Comparison of ENCODE assay signal across 8 mouse cellular contexts in genomic region chr9:78527767-78528381, GRCm38 (mm10). TPM values are rescaled to one million over a fixed set of nuclear protein-coding genes. Genes with fewer than 3 reads are reported as not detected.
A peak's percentile ranks its signal among the peaks of the same experiment; 100 is the strongest.
DNase-seq lines count a peak whose midpoint lies in the region; ATAC-seq and TF ChIP-seq lines count a peak whose summit lies in the region.

No protein-coding gene starts in this region.

- peak; percentile 77 for ATAC-seq in heart, embryonic 12.5 days (ENCODE audit: insufficient number of reproducible peaks, low FRiP score)
- ATAC-seq in kidney, embryonic 16.5 days (ENCODE audit: low FRiP score, low TSS enrichment) = peak; percentile 68
- peak; percentile 74 for ATAC-seq in liver, embryonic 11.5 days (replicated peaks; ENCODE audit: low FRiP score)
- ATAC-seq in stomach, embryonic 16.5 days (ENCODE audit: insufficient read depth, low FRiP score) = peak; percentile 48; the same call in 1 of the 2 replicates

- H3K36me3 ChIP-seq in erythroblast, embryonic 14.5 days (ENCODE audit: control insufficient read depth) = no peaks in the 10 kb centered on the region
- H3K36me3 ChIP-seq in heart, embryonic 12.5 days = 0 out of 2 replicates have a peak, but pooled peaks cover 7% of the 10 kb centered on the region
- no peaks in the 10 kb centered on the region for H3K36me3 ChIP-seq in kidney, embryonic 16.5 days (ENCODE audit: insufficient read depth, low read length)
- H3K36me3 ChIP-seq in liver, embryonic 11.5 days (ENCODE audit: control insufficient read depth, insufficient read depth, low read length) = peaks cover 3% of the 10 kb centered on the region; the same call in 1 of the 2 replicates
- no peaks in the 10 kb centered on the region for H3K36me3 ChIP-seq in myocyte (ENCODE audit: control insufficient read depth, insufficient read depth)
- no peaks in the 10 kb centered on the region for H3K36me3 ChIP-seq in stomach, embryonic 16.5 days (ENCODE audit: control insufficient read depth, insufficient read depth, low read length)

- peak; percentile 81 for DNase-seq in CD4-positive helper T cell, adult 2 months (ENCODE audit: low read depth, low spot score)
- peak; percentile 83 for DNase-seq in brain, embryonic 14.5 days (ENCODE audit: low read depth)
- DNase-seq in liver, embryonic 11.5 days (ENCODE audit: low spot score) = peak; percentile 82

- H3K4me2 ChIP-seq in heart, embryonic 12.5 days = peak overlapping the region; percentile 85
- peak overlapping the region; percentile 95 for H3K4me2 ChIP-seq in kidney, embryonic 16.5 days (replicated peaks; ENCODE audit: low read depth, low read length)
- peak overlapping the region; percentile 96 for H3K4me2 ChIP-seq in liver, embryonic 11.5 days
- peak overlapping the region; percentile 91 for H3K4me2 ChIP-seq in myocyte (ENCODE audit: low read depth)
- H3K4me2 ChIP-seq in stomach, embryonic 16.5 days (ENCODE audit: low read depth, low read length) = peak overlapping the region; percentile 79

- no peak overlapping the region for H3ac ChIP-seq in myocyte (ENCODE audit: control insufficient read depth, insufficient read length)

- peak; percentile 95 for TF ChIP-seq CTCF in brain, embryonic 14.5 days (IDR thresholded peaks at IDR 0.05; ENCODE audit: borderline replicate concordance, extremely low read depth, insufficient read depth, insufficient read length)

- H3K4me1 ChIP-seq in erythroblast, embryonic 14.5 days (ENCODE audit: control insufficient read depth) = peaks cover 21% of the 10 kb centered on the region
- H3K4me1 ChIP-seq in heart, embryonic 12.5 days (replicated peaks) = peaks cover 24% of the 10 kb centered on the region
- H3K4me1 ChIP-seq in kidney, embryonic 16.5 days (ENCODE audit: insufficient read depth, low read length) = peaks cover 18% of the 10 kb centered on the region
- peaks cover 15% of the 10 kb centered on the region for H3K4me1 ChIP-seq in liver, embryonic 11.5 days (replicated peaks; ENCODE audit: control insufficient read depth, insufficient read depth, low read length)
- H3K4me1 ChIP-seq in stomach, embryonic 16.5 days (ENCODE audit: control insufficient read depth, insufficient read depth, low read length) = peaks cover 9% of the 10 kb centered on the region

- H3K27ac ChIP-seq in heart, embryonic 12.5 days (ENCODE audit: poor library complexity, severe bottlenecking) = peak overlapping the region; percentile 90
- H3K27ac ChIP-seq in kidney, embryonic 16.5 days (ENCODE audit: low read length) = peak overlapping the region; percentile 96
- H3K27ac ChIP-seq in liver, embryonic 11.5 days (ENCODE audit: low read depth, low read length) = peak overlapping the region; percentile 79
- peak overlapping the region; percentile 93 for H3K27ac ChIP-seq in stomach, embryonic 16.5 days (ENCODE audit: low read length)

- peak overlapping the region; percentile 71 for H3K9ac ChIP-seq in heart, embryonic 12.5 days
- peak overlapping the region; percentile 73 for H3K9ac ChIP-seq in kidney, embryonic 16.5 days (replicated peaks; ENCODE audit: low read length)
- peak overlapping the region; percentile 59 for H3K9ac ChIP-seq in liver, embryonic 11.5 days (ENCODE audit: low read depth, low read length)
- H3K9ac ChIP-seq in stomach, embryonic 16.5 days (ENCODE audit: low read length) = peak overlapping the region; percentile 64

- H3K79me2 ChIP-seq in myocyte (ENCODE audit: control insufficient read depth, insufficient read depth) = no peaks in the 10 kb centered on the region

- WGBS in heart, embryonic 12.5 days = 4% methylated on average over 16 of the region's 16 CpGs
- 1% methylated on average over 16 of the region's 16 CpGs for WGBS in kidney, embryonic 16.5 days
- 6% methylated on average over 16 of the region's 16 CpGs for WGBS in liver, embryonic 11.5 days
- 4% methylated on average over 16 of the region's 16 CpGs for WGBS in stomach, embryonic 16.5 days

- TF ChIP-seq POLR2A in brain, embryonic 14.5 days (IDR thresholded peaks at IDR 0.05; ENCODE audit: borderline replicate concordance, extremely low read depth, insufficient read depth, insufficient read length, poor library complexity, severe bottlenecking) = no peak
- peak; percentile 28 for TF ChIP-seq POLR2A in myocyte (IDR thresholded peaks at IDR 0.05; ENCODE audit: insufficient read length, low read depth)

- no peaks in the 10 kb centered on the region for H3K9me3 ChIP-seq in erythroblast, embryonic 14.5 days (ENCODE audit: control insufficient read depth, low read length)
- H3K9me3 ChIP-seq in heart, embryonic 12.5 days (replicated peaks) = no peaks in the 10 kb centered on the region
- H3K9me3 ChIP-seq in kidney, embryonic 16.5 days (ENCODE audit: low read length) = no peaks in the 10 kb centered on the region
- H3K9me3 ChIP-seq in liver, embryonic 11.5 days (ENCODE audit: control insufficient read depth, low read length) = no peaks in the 10 kb centered on the region
- no peaks in the 10 kb centered on the region for H3K9me3 ChIP-seq in stomach, embryonic 16.5 days (replicated peaks; ENCODE audit: control insufficient read depth, low read length)

- H3K27me3 ChIP-seq in erythroblast, embryonic 14.5 days (ENCODE audit: control insufficient read depth) = peaks cover 4% of the 10 kb centered on the region
- H3K27me3 ChIP-seq in heart, embryonic 12.5 days (replicated peaks) = no peaks in the 10 kb centered on the region
- H3K27me3 ChIP-seq in kidney, embryonic 16.5 days (ENCODE audit: insufficient read depth, low read length) = no peaks in the 10 kb centered on the region
- H3K27me3 ChIP-seq in liver, embryonic 11.5 days (replicated peaks; ENCODE audit: control insufficient read depth, insufficient read depth, low read length) = no peaks in the 10 kb centered on the region
- H3K27me3 ChIP-seq in myocyte (ENCODE audit: control insufficient read depth, insufficient read depth, insufficient read length) = no peaks in the 10 kb centered on the region
- H3K27me3 ChIP-seq in stomach, embryonic 16.5 days (ENCODE audit: control insufficient read depth, insufficient read depth, low read length) = no peaks in the 10 kb centered on the region

- H3K4me3 ChIP-seq in erythroblast, embryonic 14.5 days (replicated peaks) = peak overlapping the region; percentile 65
- peak overlapping the region; percentile 52 for H3K4me3 ChIP-seq in heart, embryonic 12.5 days
- H3K4me3 ChIP-seq in kidney, embryonic 16.5 days (ENCODE audit: low read length) = peak overlapping the region; percentile 61
- H3K4me3 ChIP-seq in liver, embryonic 11.5 days (ENCODE audit: low read depth, low read length) = peak overlapping the region; percentile 56
- H3K4me3 ChIP-seq in myocyte = peak overlapping the region; percentile 34
- H3K4me3 ChIP-seq in stomach, embryonic 16.5 days (replicated peaks; ENCODE audit: low read length) = peak overlapping the region; percentile 60

TF ChIP-seq in myocyte, 11 proteins besides CTCF, POLR2A, EP300 and RAD21:
- TF ChIP-seq REST (IDR thresholded peaks at IDR 0.05; ENCODE audit: insufficient read depth, insufficient read length) = no peak
- no peak for TF ChIP-seq MYOD1 (IDR thresholded peaks at IDR 0.05; ENCODE audit: control insufficient read depth in 1 of 3, insufficient read length in 2 of 3, low read depth in 2 of 3)
- no peak for TF ChIP-seq E2F4 (IDR thresholded peaks at IDR 0.05; ENCODE audit: insufficient read depth)
- TF ChIP-seq USF1 (IDR thresholded peaks at IDR 0.05; ENCODE audit: low read depth) = no peak
TF ChIP-seq in myocyte: peak in this region for 0.

RNA-seq across cellular contexts. Expression of gene Eef1a1, which starts 38.9 kb away (rescaled TPM):
- polyA plus RNA-seq in brain, embryonic 14.5 days (2012; rRNA removed) = 6,510 and 8,462 TPM in 2 replicates
- 47.9 and 54.8 TPM in 2 replicates for polyA plus RNA-seq in erythroblast, embryonic 14.5 days (2012)
- 2,772 and 2,882 TPM in 2 replicates for polyA plus RNA-seq in heart, embryonic 12.5 days (2016; fragmentation: Nextera tagmentation; extraction: Ambion mirVana)
- 5,008 and 5,126 TPM in 2 replicates for polyA plus RNA-seq in kidney, embryonic 16.5 days (2015; fragmentation: Nextera tagmentation; extraction: Ambion mirVana)
- polyA plus RNA-seq in liver, embryonic 11.5 days (2014; fragmentation: Nextera tagmentation; extraction: Ambion mirVana) = 4,536 and 4,551 TPM in 2 replicates
- polyA plus RNA-seq in myocyte (2012; fragmentation: generic; extraction: Trizol) = 8,203 TPM
- 4,219 and 4,255 TPM in 2 replicates for polyA plus RNA-seq in stomach, embryonic 16.5 days (2015; fragmentation: Nextera tagmentation; extraction: Ambion mirVana)

RNA-seq across cellular contexts. Expression of gene Slc17a5, which starts 60.0 kb away (rescaled TPM):
- polyA plus RNA-seq in brain, embryonic 14.5 days (2012; rRNA removed) = 9.3 and 11.5 TPM in 2 replicates
- 0.06 and 0.10 TPM in 2 replicates for polyA plus RNA-seq in erythroblast, embryonic 14.5 days (2012)
- polyA plus RNA-seq in heart, embryonic 12.5 days (2016; fragmentation: Nextera tagmentation; extraction: Ambion mirVana) = 8.2 and 8.5 TPM in 2 replicates
- 18.9 and 19.1 TPM in 2 replicates for polyA plus RNA-seq in kidney, embryonic 16.5 days (2015; fragmentation: Nextera tagmentation; extraction: Ambion mirVana)
- 7.9 and 8.5 TPM in 2 replicates for polyA plus RNA-seq in liver, embryonic 11.5 days (2014; fragmentation: Nextera tagmentation; extraction: Ambion mirVana)
- 4.7 TPM for polyA plus RNA-seq in myocyte (2012; fragmentation: generic; extraction: Trizol)
- polyA plus RNA-seq in stomach, embryonic 16.5 days (2015; fragmentation: Nextera tagmentation; extraction: Ambion mirVana) = 21.4 and 23.2 TPM in 2 replicates

Comparison
In these comparisons a context has a peak if more than half of its experiments do, and no peak if none do; other contexts are left out.
1. Peak in every context shown above with its lines: DNase-seq, ATAC-seq, H3K4me3 ChIP-seq and H3K27ac ChIP-seq.
2. RNA of gene Eef1a1, which starts 38.9 kb away (polyA plus RNA-seq): 6,510 to 8,462 TPM in brain, embryonic 14.5 days, 8,203 TPM in myocyte (single experiment), 5,008 to 5,126 TPM in kidney, embryonic 16.5 days, 4,536 to 4,551 TPM in liver, embryonic 11.5 days, 4,219 to 4,255 TPM in stomach, embryonic 16.5 days and 2,772 to 2,882 TPM in heart, embryonic 12.5 days; 47.9 to 54.8 TPM in erythroblast, embryonic 14.5 days; every median in the first group is over 10 times any median in the second.